Mouse (Mus musculus) adrenal gland, postnatal 14 days (tissue): ENCODE results near the gene Foxo3. TPM values are rescaled to one million over a fixed set of nuclear protein-coding genes. Genes with fewer than 3 reads are reported as not detected.

Source experiments
- DNase-seq: peaks from one replicate; pipeline ENCODE4 v3.0.0; 2021; ENCODE audit warnings: mixed read lengths
- total RNA-seq: library from RNA; stranded (reverse); gene quantifications from 2 replicates; pipeline ENCODE4 v1.2.3, GENCODE M21; 2021

Gene Foxo3
- total RNA-seq, 1 experiment from 2014 or later, result 49.0 TPM

- no peak for DNase-seq
These were observed 50.4 kb downstream of the Foxo3 start for GRCm38 (mm10) chr10:42226176-42226575.

- no peak for DNase-seq
These were observed 51.2 kb downstream of the Foxo3 start for GRCm38 (mm10) chr10:42225184-42225935.

- DNase-seq, result peak; percentile 49
These were observed 54.6 kb downstream of the Foxo3 start for GRCm38 (mm10) chr10:42221996-42222395.

- peak; percentile 44 for DNase-seq
These were observed 55.2 kb downstream of the Foxo3 start for GRCm38 (mm10) chr10:42221136-42221891.

- peak; percentile 51 for DNase-seq
These were observed 56.1 kb downstream of the Foxo3 start for GRCm38 (mm10) chr10:42220418-42220952.

GRCm38 (mm10) chr10:42211407-42211806 is 65.1 kb downstream of the Foxo3 start:
- no peak for DNase-seq

- DNase-seq, result no peak
These were observed 65.9 kb downstream of the Foxo3 start for GRCm38 (mm10) chr10:42210641-42211040.

- no peak for DNase-seq
These were observed 66.7 kb downstream of the Foxo3 start for GRCm38 (mm10) chr10:42209809-42210208.

GRCm38 (mm10) chr10:42207612-42208011 is 68.9 kb downstream of the Foxo3 start:
- peak; percentile 28 for DNase-seq

GRCm38 (mm10) chr10:42204768-42205412 is 71.7 kb downstream of the Foxo3 start:
- peak; percentile 38 for DNase-seq

- no peak for DNase-seq
These were observed 73.0 kb downstream of the Foxo3 start for GRCm38 (mm10) chr10:42203321-42204155.

GRCm38 (mm10) chr10:42202561-42202960 is 74.0 kb downstream of the Foxo3 start:
- no peak for DNase-seq

- DNase-seq, result peak; percentile 37
These were observed 77.1 kb downstream of the Foxo3 start for GRCm38 (mm10) chr10:42199472-42199871.

- DNase-seq, result no peak
These were observed 77.9 kb downstream of the Foxo3 start for GRCm38 (mm10) chr10:42198682-42199081.

- DNase-seq, result no peak
These were observed 81.8 kb downstream of the Foxo3 start for GRCm38 (mm10) chr10:42194784-42195183.

- no peak for DNase-seq
These were observed 82.6 kb downstream of the Foxo3 start for GRCm38 (mm10) chr10:42193981-42194380.

- DNase-seq, result no peak
These were observed 83.6 kb downstream of the Foxo3 start for GRCm38 (mm10) chr10:42192951-42193350.

- peak; percentile 71 for DNase-seq
These were observed 86.7 kb downstream of the Foxo3 start for GRCm38 (mm10) chr10:42189674-42190434.

- no peak for DNase-seq
These were observed 87.5 kb downstream of the Foxo3 start for GRCm38 (mm10) chr10:42189037-42189436.

- DNase-seq, result no peak
These were observed 88.5 kb downstream of the Foxo3 start for GRCm38 (mm10) chr10:42188091-42188490.

GRCm38 (mm10) chr10:42186941-42187401 is 89.6 kb downstream of the Foxo3 start:
- no peak for DNase-seq
